Mouse (Mus musculus) intestine, embryonic 16.5 days (tissue): ENCODE measurements at regions not wholly inside any gene's neighbourhood (a gene's known extent, or its start where the extent isn't known, plus 50 kb on each side); places are given as distances from the start of the nearest gene placed in this dataset.

ENCODE experiments used
- ATAC-seq: fragments of 200-750 bp; cut with Nextera tagmentation; 2 replicates; pipeline ENCODE4 v1.8.0; 2017; ENCODE audit warnings: moderate TSS enrichment, moderate library complexity
- H3K27ac ChIP-seq: fragments of 300-500 bp; sonication (generic); 2 replicates; pipeline ENCODE4 v1.5.1; 2014; ENCODE audit warnings: mild to moderate bottlenecking, low read length
- H3K27me3 ChIP-seq: fragments of 300-500 bp; sonication (generic); replicated peaks from 2 replicates; pipeline ENCODE4 v1.6.1; 2014; ENCODE audit warnings: low read length, control low read depth, mixed read lengths; ENCODE audit not compliant: control insufficient read depth, insufficient read depth
- H3K36me3 ChIP-seq: fragments of 300-500 bp; sonication (generic); 2 replicates; pipeline ENCODE4 v1.6.1; 2014; ENCODE audit warnings: low read length, control low read depth; ENCODE audit not compliant: control insufficient read depth, insufficient read depth
- H3K4me1 ChIP-seq: fragments of 300-500 bp; sonication (generic); 2 replicates; pipeline ENCODE4 v1.6.1; 2014; ENCODE audit warnings: low read length, control low read depth, mixed read lengths; ENCODE audit not compliant: control insufficient read depth, insufficient read depth
- H3K4me2 ChIP-seq: fragments of 300-500 bp; sonication (generic); 2 replicates; pipeline ENCODE4 v1.6.1; 2014; ENCODE audit warnings: low read depth, low read length, control low read depth
- H3K4me3 ChIP-seq: fragments of 300-500 bp; sonication (generic); 2 replicates; pipeline ENCODE4 v1.5.1; 2014; ENCODE audit warnings: mild to moderate bottlenecking, low read length
- H3K9ac ChIP-seq: fragments of 300-500 bp; sonication (generic); 2 replicates; pipeline ENCODE4 v1.6.1; 2014; ENCODE audit warnings: low read depth, low read length
- H3K9me3 ChIP-seq: fragments of 300-500 bp; sonication (generic); 2 replicates; pipeline ENCODE4 v1.6.1; 2016; ENCODE audit warnings: low read length, control low read depth; ENCODE audit not compliant: control insufficient read depth
- WGBS: fragments of 180-500 bp; shearing (Covaris S2); extraction: QIAGEN DNeasy Blood & Tissue Kit; methylation state at CpG from one replicate; pipeline ENCODE4 v1.1.7; 2014; 5-methylcytosine and 5-hydroxymethylcytosine counted together

DNA sequence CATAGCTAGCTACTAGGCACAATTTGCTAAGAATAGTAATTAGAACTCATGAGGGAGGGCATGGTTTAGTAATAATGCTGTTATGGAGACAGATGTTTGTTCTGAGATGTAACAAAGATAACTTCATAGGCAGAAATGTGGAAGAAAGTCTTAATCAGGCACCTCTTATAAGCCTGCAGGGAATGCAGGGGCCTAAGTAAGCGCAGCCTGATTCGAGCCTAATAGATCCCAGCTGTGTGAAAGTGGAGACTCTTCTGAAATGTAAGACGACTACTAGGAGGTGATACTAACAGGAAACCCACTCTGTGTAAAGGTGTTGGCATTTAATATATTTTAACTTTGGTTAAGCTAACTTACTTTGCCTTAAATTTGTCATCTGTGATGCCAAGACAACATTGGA is 187.7 kb downstream of the Ankrd16 start:
- ATAC-seq, result no peak
- Histone ChIP-seq H3K4me3 (no peak overlapping the region), H3K36me3 (no peaks in the 10 kb centered on the region), H3K4me2 (no peak overlapping the region), H3K9ac (no peak overlapping the region), H3K27ac (no peak overlapping the region), H3K27me3 (no peaks in the 10 kb centered on the region), H3K9me3 (no peaks in the 10 kb centered on the region), H3K4me1 (no peaks in the 10 kb centered on the region)
- WGBS, result 49% methylated on average over 3 of the region's 3 CpGs

DNA sequence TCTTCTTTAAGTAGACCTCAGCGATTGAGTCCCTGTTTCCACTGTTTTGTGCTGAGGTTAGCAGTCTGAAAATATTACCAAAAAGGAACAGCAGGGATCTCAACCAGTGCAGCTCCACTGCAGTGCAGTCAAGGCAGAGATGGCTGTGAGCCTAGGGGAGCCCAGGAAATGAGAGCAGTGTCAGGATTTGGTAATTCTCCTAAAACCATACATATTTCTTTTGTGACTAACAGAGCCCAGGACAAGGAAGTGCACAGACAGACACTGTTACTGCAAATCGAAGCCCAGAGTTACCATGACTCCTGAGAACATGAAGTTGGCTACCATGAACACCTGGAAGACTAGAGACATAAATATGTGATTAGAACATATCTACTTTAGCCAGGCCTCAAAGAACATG is 189.3 kb downstream of the Ankrd16 start:
- no peak overlapping the region for H3K4me2 ChIP-seq
- WGBS, result 78% methylated on average over 2 of the region's 2 CpGs
- H3K4me3 ChIP-seq, result no peak overlapping the region
- no peaks in the 10 kb centered on the region for H3K4me1 ChIP-seq
- no peak overlapping the region for H3K9ac ChIP-seq
- no peaks in the 10 kb centered on the region for H3K27me3 ChIP-seq
- no peak for ATAC-seq
- no peak overlapping the region for H3K27ac ChIP-seq
- no peaks in the 10 kb centered on the region for H3K36me3 ChIP-seq
- H3K9me3 ChIP-seq, result no peaks in the 10 kb centered on the region

DNA sequence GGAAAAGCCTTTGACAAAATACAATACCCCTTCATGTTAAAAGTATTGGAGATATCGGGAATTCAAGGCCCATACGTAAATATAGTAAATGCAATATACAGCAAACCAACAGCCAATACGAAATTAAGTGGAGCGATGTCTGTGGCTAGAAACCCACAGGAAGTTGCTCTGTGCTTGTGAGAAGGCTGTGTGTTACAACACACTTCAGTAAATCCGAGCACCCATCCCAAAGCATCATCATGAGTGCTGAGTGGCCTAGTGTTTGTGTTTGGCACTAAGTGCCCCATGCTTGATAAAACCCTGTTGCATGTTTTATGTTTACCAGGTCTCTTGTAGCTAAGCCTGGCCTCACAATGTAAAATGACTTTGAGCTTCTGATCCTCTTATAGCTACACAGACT is 194.3 kb downstream of the Ankrd16 start:
- ATAC-seq, result no peak
- Histone ChIP-seq H3K4me3 (no peak overlapping the region), H3K27me3 (no peaks in the 10 kb centered on the region), H3K36me3 (no peaks in the 10 kb centered on the region), H3K4me1 (no peaks in the 10 kb centered on the region), H3K27ac (no peak overlapping the region), H3K4me2 (no peak overlapping the region), H3K9ac (no peak overlapping the region), H3K9me3 (no peaks in the 10 kb centered on the region)
- 83% methylated on average over 5 of the region's 5 CpGs for WGBS

DNA sequence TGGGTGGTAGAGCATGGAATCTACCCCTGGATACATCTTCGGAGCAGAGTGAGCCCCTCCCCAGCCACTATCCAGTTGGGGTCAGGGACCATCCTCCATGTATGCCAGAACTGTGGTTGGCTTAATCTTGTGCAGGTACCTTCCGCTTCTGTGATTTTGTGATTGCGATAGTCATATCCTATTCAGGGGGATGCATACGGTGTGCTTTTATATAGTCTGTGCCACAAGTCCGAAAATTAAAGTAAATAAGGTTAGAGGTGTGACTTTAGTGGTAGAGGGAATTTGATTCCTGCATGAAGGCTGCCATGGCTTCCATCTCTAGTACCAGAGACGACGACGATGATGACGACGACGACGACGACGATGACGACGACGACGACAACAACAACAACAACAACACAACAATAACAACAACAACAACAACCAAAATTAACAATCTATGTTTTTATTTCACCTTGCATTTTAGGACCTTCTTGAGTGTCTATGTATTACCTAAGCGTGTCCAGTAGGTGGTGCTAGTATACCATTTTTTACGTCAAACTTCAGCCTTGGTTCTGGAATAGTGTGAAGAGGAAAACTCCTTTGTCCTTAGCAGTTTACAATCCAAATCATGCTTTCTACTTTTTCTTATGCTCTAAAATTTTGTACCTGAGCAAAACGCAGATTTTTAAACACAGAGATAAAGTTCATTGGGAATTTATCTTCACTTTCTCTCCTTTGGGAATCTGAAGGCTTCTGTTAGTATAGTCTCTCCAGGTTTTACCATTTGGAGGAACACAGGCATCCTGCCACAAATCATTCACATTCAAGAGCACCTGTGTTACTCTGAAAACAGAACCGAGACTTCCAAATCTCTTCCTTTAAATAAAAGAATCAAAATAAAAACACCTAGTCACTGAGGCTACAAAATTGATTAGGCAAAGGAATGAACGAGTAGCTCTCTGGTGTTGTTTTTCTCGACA is 224.5 kb downstream of the Ankrd16 start:
- 32% methylated on average over 24 of the region's 24 CpGs for WGBS
- Histone ChIP-seq H3K9ac (no peak overlapping the region), H3K36me3 (no peaks in the 10 kb centered on the region), H3K9me3 (no peaks in the 10 kb centered on the region), H3K27ac (no peak overlapping the region), H3K27me3 (no peaks in the 10 kb centered on the region), H3K4me3 (no peak overlapping the region), H3K4me1 (no peaks in the 10 kb centered on the region), H3K4me2 (no peak overlapping the region)
- 0 out of 2 replicates have a peak, but pooled peaks have one; percentile 48 for ATAC-seq

DNA sequence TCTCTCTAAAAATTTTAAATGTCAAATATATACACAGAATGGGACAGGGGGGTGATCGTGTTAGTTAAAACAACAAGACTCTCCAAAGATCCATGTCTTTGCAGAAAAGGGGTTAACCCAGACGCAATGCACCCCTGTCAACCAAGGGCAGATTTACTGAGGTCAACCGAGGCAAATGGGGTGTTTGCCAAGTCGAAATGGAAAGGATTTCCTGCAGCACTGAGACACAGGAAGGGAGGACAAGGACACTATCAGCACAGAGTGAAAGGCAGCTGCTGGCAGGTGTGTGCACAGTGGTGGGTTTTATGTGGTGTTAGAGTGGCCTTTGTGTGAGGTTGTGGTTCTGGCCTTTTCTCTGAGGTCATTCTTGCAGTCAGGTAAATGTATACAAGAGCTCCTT is 226.7 kb downstream of the Ankrd16 start:
- Histone ChIP-seq H3K4me1 (no peaks in the 10 kb centered on the region), H3K4me2 (no peak overlapping the region), H3K9me3 (no peaks in the 10 kb centered on the region), H3K36me3 (no peaks in the 10 kb centered on the region), H3K27me3 (no peaks in the 10 kb centered on the region), H3K4me3 (no peak overlapping the region), H3K9ac (no peak overlapping the region), H3K27ac (no peak overlapping the region)
- 26% methylated on average over 4 of the region's 4 CpGs for WGBS
- ATAC-seq, result no peak

DNA sequence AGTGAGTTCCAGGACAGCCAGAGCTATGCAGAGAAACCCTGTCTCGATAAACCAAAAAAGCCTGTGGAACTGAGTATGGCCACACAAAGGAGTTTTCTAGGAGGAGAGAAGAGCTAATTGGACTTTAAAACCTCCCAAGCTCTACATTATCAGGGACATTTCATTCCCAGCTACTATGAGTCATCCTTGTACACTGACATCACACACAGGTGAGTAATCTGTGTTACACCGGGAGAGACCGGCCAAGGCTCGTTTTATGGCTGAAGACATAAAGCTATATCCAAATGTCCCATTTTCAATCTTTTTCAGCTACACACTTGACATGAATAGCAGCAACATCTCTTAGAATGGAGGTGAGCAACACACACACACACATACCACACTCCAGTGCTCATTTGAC is 229.5 kb downstream of the Ankrd16 start:
- Histone ChIP-seq H3K36me3 (no peaks in the 10 kb centered on the region), H3K4me2 (no peak overlapping the region), H3K9me3 (no peaks in the 10 kb centered on the region), H3K4me3 (no peak overlapping the region), H3K9ac (no peak overlapping the region), H3K4me1 (no peaks in the 10 kb centered on the region), H3K27me3 (no peaks in the 10 kb centered on the region), H3K27ac (no peak overlapping the region)
- 84% methylated on average over 4 of the region's 4 CpGs for WGBS
- peak; percentile 83 for ATAC-seq

DNA sequence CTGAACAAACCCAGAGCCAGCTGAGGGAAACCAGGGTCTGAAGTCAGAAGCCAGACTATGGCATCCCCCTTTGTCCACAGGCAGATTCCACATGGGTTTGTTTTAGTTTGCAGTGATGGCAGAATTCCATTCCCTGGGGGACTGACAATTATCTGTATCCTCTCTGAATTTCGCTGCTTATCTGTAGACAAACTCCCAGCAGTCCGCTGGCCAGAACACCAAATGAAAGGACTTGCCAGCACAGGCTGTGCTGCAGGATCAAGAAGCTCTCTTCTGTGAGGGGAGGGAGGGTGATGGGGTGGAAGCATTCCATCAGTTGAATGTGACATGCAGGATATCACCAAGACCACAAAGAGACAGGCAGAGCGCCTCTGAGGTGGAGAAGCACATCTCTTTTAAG is 233.8 kb downstream of the Ankrd16 start:
- H3K9me3 ChIP-seq, result no peaks in the 10 kb centered on the region
- H3K27me3 ChIP-seq, result no peaks in the 10 kb centered on the region
- 0 out of 2 replicates have a peak, but pooled peaks have one; percentile 28 for ATAC-seq
- H3K4me3 ChIP-seq, result no peak overlapping the region
- WGBS, result 32% methylated on average over 3 of the region's 3 CpGs
- H3K36me3 ChIP-seq, result no peaks in the 10 kb centered on the region
- no peaks in the 10 kb centered on the region for H3K4me1 ChIP-seq
- H3K9ac ChIP-seq, result no peak overlapping the region
- H3K27ac ChIP-seq, result no peak overlapping the region; the same call in 1 of the 2 replicates
- no peak overlapping the region for H3K4me2 ChIP-seq

DNA sequence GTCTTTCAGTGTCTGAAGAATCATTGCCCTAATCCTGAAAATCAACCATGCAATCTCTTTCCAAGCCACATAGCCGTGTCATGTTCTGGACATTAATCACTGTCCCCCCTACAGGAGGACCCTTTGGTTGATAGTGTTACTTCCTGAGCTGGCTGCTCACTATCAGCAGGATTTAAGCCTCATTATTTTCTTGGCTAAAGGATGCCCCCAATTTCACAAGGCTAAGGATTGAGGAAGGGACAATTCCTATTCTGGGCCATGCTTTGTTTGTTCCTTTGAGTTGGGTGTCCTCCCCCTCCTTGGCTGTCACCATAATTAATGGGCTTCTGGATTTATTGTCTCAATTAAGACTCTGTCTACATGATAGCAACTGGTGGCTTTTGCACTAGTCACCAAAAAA is 241.9 kb downstream of the Ankrd16 start:
- ATAC-seq, result no peak
- WGBS, result 29% methylated on average over 1 of the region's 1 CpGs
- Histone ChIP-seq H3K36me3 (no peaks in the 10 kb centered on the region), H3K4me2 (no peak overlapping the region), H3K9ac (no peak overlapping the region), H3K27ac (no peak overlapping the region), H3K27me3 (no peaks in the 10 kb centered on the region), H3K9me3 (no peaks in the 10 kb centered on the region), H3K4me1 (peaks cover 8% of the 10 kb centered on the region; the same call in 1 of the 2 replicates), H3K4me3 (no peak overlapping the region)

DNA sequence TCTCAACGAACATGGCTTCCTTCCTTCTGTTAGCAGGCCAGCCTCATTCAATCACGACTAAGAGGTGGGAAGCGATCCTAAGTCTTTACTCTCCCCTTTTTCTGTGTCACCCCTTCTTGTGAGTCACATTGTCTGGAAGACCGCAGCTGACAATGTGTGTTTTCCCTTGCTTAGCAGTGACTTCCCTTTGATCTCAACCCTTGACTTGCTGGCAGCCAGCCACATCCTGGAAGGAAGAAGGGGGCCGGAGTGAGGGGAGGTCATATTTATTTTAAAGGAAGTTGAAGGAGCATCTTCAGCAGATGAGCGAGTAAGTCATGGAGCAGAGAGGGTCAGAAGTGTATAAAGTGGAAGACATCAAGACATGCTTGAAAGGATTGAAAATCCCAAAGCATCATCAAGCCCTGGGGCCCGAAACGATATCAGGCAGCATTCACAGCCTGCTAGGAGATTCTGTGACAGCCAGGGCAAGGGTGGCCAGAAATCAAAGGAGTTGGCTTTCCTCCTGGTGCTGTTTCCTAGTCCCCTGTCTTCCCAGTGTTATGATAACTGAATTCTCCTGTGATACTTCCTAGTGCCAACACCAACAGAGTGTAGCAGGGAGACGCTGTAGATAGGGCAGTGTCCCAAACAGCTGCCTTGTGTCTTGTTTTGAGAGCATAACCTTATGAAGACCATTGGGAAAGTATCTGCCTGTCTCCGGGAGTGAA is 245.9 kb downstream of the Ankrd16 start:
- Histone ChIP-seq H3K9me3 (no peaks in the 10 kb centered on the region), H3K36me3 (no peaks in the 10 kb centered on the region), H3K4me2 (no peak overlapping the region), H3K4me1 (peaks cover 8% of the 10 kb centered on the region; the same call in 1 of the 2 replicates), H3K9ac (no peak overlapping the region), H3K27ac (peak overlapping the region; percentile 37), H3K27me3 (no peaks in the 10 kb centered on the region), H3K4me3 (no peak overlapping the region)
- WGBS, result 42% methylated on average over 10 of the region's 10 CpGs
- ATAC-seq, result peak; percentile 55
